Mouse (Mus musculus): ENCODE data around the gene Dhx33.

The Dhx33 gene

GRCm38 (mm10) chr11:70980751-70981510 is 23.3 kb downstream of the Dhx33 start:
- no peak for DNase-seq

DNA sequence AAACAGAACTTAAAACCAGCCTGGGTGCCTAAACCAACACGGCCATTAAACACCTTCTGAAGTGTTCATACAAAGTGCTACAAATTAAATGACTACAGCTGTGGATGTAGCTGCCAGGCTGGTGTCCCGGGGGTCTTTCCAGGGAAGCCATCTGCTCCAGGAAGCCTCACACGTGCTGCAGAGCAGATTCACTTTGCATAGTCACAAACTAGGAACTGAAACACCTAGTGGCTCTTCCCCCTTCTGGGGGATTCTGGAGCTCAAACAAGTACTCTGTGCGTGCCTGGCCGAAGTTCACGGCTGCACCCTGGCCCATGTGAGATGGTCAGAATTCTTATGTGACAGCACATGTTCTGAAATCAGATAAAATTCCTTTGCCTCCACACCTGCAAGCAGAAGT is 24.0 kb downstream of the Dhx33 start:
- no peak for DNase-seq

GRCm38 (mm10) chr11:70977293-70977692 is 26.9 kb downstream of the Dhx33 start:
- no peak for DNase-seq

GRCm38 (mm10) chr11:70975193-70975592 is 29.0 kb downstream of the Dhx33 start:
- DNase-seq = no peak

- peak; percentile 25 to 35 for DNase-seq
These were observed 30.3 kb downstream of the Dhx33 start for GRCm38 (mm10) chr11:70973947-70974346.

DNA sequence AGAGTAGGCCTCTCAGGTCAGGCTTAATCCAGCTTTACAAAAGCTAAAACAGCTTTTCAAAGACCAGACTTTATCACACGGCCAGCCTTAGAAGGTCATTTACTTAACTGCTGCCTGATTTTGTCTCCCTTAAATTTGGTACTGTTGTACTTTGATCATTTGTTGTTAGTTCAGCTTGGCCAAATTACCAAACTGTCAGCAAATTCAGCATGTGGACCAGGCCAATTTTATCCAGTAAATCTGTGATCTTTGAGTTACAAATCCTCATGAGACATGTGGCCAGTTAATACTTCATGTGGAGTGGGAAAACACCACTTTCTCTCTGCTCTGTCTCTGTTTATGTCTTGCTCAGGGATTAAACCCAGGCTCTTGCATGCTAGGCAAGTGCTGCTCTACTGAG is 31.7 kb downstream of the Dhx33 start:
- DNase-seq = no peak

GRCm38 (mm10) chr11:70970560-70971540 is 33.4 kb downstream of the Dhx33 start:
- DNase-seq = peak in 1 of 2 experiments; percentile 10

- peak; percentile 95 for DNase-seq
These were observed 34.2 kb downstream of the Dhx33 start, which contains the start of the genes Nup88 and Rpain for GRCm38 (mm10) chr11:70969821-70970559. Nup88 (minus strand) TSS chr11:70969973. Rpain (plus strand) TSS chr11:70970213.

GRCm38 (mm10) chr11:70969271-70969794 is 34.9 kb downstream of the Dhx33 start:
- no peak for DNase-seq

DNA sequence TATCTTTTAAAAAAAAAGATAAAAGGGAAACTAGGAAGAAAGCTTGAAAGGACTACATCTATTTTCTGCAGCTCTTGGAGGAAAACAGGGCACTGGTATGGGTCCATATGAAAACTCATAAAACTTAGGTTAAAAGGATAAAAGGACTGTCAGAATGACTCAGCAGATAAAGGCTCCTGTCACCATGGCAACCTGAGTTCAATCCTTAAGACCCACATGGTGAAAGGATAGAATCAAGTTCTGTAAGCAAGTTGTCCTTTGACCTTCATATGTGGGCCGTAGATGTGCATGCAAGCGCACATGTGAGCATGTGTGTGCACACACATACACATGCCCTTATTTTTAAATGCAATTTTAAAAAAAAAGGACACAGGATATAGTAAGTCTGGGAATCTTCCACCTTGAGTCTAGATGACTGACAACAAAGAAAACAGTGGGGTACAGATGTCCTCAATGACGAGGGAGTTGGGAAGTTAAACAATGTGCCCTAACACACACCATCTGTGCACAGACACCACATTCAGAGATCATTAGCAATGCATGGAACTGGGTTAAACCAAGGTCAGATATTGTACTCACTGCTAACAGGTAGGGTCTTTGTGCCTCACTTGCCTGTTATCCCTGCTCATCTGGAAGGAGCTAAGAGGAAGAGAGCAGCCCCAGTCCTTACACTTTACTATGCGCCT is 39.9 kb downstream of the Dhx33 start:
- DNase-seq = no peak

GRCm38 (mm10) chr11:70960786-70961554 is 43.3 kb downstream of the Dhx33 start:
- no peak for DNase-seq

GRCm38 (mm10) chr11:70954711-70955110 is 49.5 kb downstream of the Dhx33 start:
- DNase-seq = no peak

DNA sequence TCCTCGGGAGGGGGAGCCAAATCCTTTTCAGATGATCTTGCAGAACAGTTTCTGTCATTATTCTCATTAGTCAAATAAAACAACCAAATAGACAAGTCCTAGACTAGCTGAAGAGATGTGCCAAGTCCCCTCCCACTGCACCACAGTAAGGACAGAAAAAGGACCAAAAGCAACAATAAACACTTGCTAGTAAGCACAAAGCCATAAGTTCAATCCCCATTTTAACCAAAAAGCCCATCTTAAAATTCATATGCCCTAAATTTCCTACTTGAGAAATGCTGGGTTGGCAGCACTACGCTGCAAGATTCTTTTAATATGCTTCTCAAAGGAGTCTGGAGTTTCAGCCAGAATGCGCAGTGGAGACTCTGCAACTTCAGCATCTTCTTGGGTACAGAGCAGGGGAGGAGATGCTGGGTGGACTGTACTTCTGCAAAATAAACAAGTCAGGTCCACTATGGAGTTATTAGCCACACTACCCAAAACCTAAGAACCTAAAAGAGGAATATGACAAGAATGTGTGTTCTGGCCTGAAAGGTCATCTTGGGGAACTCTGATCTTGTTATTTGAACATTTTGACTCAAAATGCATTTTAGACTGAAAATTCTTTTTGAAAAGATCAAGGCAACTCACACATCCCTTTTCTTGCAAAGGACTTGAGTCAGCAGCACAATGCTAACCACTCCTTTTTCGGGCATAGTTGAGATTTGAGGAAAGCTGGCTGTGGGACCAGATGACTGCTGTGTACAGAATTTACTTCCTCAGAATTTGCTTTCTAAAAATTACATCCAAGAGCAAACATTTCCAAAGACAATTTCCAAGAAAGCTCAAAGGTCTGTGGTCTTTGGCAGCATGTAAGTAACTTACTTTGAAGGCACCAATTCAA is 59.1 kb downstream of the Dhx33 start:
- DNase-seq = no peak

DNA sequence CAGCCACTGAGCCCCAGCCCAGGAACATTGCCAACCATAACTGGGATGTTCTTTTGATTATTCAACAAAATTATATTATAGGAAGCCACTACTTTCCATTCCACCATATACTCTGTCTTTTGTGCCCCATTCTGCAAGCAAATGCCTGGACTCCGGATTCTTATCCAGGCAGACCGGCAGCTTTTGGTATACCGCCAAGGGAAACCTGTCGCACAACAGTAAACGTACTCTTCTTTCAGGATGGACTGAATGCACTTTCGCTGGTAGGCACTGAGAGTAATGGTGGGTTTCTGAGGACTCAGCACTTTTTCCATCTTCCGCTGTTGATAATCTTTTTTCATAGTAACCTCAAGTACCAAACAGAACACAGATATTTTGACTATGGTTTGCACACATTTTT is 60.6 kb downstream of the Dhx33 start:
- peak; percentile 45 to 50 for DNase-seq

DNA sequence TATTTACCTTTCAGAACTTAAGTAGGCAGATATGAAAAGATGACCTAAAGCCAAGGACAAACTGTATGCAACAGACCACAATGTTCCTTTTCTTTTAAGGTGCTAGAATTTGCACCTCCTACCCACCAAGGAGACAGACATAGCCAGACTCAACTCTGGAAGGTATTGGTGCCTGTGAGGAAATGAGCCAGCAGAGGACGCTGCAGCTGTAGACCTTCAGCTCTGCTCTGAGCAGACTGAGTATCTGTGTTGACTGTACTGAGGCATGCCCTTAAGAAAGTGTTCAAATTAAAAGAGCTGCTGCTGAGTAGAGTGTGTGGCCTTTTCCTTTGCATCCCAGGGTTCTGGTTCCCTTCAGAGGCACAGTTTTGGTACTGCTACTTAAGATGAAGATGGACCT is 61.6 kb downstream of the Dhx33 start:
- no peak for DNase-seq

- no peak for DNase-seq
These were observed 68.9 kb downstream of the Dhx33 start for GRCm38 (mm10) chr11:70935316-70935715.
